Mouse (Mus musculus): ENCODE results near the gene Pnkd. TPM values are rescaled to one million over a fixed set of nuclear protein-coding genes. Genes with fewer than 3 reads are reported as not detected.

The Pnkd gene
- polyA plus RNA-seq, 1 experiment from 2014 or later: 169 TPM

GRCm38 (mm10) chr1:74288327-74288726 is 3.6 kb downstream of the Pnkd start:
- DNase-seq (ENCODE audit: low spot score): no peak
- TF ChIP-seq CTCF (IDR thresholded peaks at IDR 0.05; ENCODE audit: low read depth): no peak
- Histone ChIP-seq H3K36me3 (ENCODE audit: insufficient read depth, low read length) (peaks cover 34% of the 10 kb centered on the region), H3K4me1 (replicated peaks; ENCODE audit: insufficient read depth, low read length) (peaks cover 10% of the 10 kb centered on the region), H3K4me3 (replicated peaks; ENCODE audit: low read depth, low read length) (no peak overlapping the region), H3K27me3 (ENCODE audit: insufficient read depth, low read length) (no peaks in the 10 kb centered on the region), H3K27ac (no peak overlapping the region), H3K4me2 (ENCODE audit: low read length) (no peak overlapping the region), H3K9me3 (replicated peaks; ENCODE audit: low read length) (no peaks in the 10 kb centered on the region), H3K9ac (ENCODE audit: low read depth, low read length) (no peak overlapping the region)
- WGBS: 83% methylated on average over 4 of the region's 4 CpGs
- ATAC-seq (replicated peaks; ENCODE audit: low FRiP score, low read depth): no peak

GRCm38 (mm10) chr1:74289248-74289647 is 4.5 kb downstream of the Pnkd start:
- WGBS: 78% methylated on average over 9 of the region's 9 CpGs
- no peak overlapping the region for H3K4me2 ChIP-seq (ENCODE audit: low read length)
- no peak overlapping the region for H3K27ac ChIP-seq
- no peak overlapping the region for H3K4me3 ChIP-seq (replicated peaks; ENCODE audit: low read depth, low read length)
- ATAC-seq (replicated peaks; ENCODE audit: low FRiP score, low read depth): no peak
- peaks cover 10% of the 10 kb centered on the region for H3K4me1 ChIP-seq (replicated peaks; ENCODE audit: insufficient read depth, low read length)
- no peak for TF ChIP-seq CTCF (IDR thresholded peaks at IDR 0.05; ENCODE audit: low read depth)
- H3K27me3 ChIP-seq (ENCODE audit: insufficient read depth, low read length): no peaks in the 10 kb centered on the region
- no peak overlapping the region for H3K9ac ChIP-seq (ENCODE audit: low read depth, low read length)
- H3K9me3 ChIP-seq (replicated peaks; ENCODE audit: low read length): no peaks in the 10 kb centered on the region
- peaks cover 34% of the 10 kb centered on the region for H3K36me3 ChIP-seq (ENCODE audit: insufficient read depth, low read length)
- DNase-seq (ENCODE audit: low spot score): no peak

GRCm38 (mm10) chr1:74289740-74290139 is 5.0 kb downstream of the Pnkd start:
- no peak for ATAC-seq (replicated peaks; ENCODE audit: low FRiP score, low read depth)
- WGBS: 73% methylated on average over 2 of the region's 2 CpGs

GRCm38 (mm10) chr1:74290141-74290540 is 5.4 kb downstream of the Pnkd start:
- no peak for TF ChIP-seq CTCF (IDR thresholded peaks at IDR 0.05; ENCODE audit: low read depth)
- Histone ChIP-seq H3K27ac (0 out of 2 replicates have a peak overlapping the region, but pooled peaks have one; percentile 8), H3K4me1 (replicated peaks; ENCODE audit: insufficient read depth, low read length) (peaks cover 16% of the 10 kb centered on the region), H3K36me3 (ENCODE audit: insufficient read depth, low read length) (peaks cover 34% of the 10 kb centered on the region), H3K4me3 (replicated peaks; ENCODE audit: low read depth, low read length) (no peak overlapping the region), H3K4me2 (ENCODE audit: low read length) (no peak overlapping the region), H3K27me3 (ENCODE audit: insufficient read depth, low read length) (no peaks in the 10 kb centered on the region), H3K9me3 (replicated peaks; ENCODE audit: low read length) (no peaks in the 10 kb centered on the region), H3K9ac (ENCODE audit: low read depth, low read length) (no peak overlapping the region)
- no peak for DNase-seq (ENCODE audit: low spot score)
- 93% methylated on average over 5 of the region's 5 CpGs for WGBS
- no peak for ATAC-seq (replicated peaks; ENCODE audit: low FRiP score, low read depth)

More at GRCm38 (mm10) chr1:74289740-74290139, 5.0 kb downstream of the Pnkd start:
- Histone ChIP-seq H3K36me3 (ENCODE audit: insufficient read depth, low read length) (peaks cover 34% of the 10 kb centered on the region), H3K4me3 (replicated peaks; ENCODE audit: low read depth, low read length) (no peak overlapping the region), H3K4me1 (replicated peaks; ENCODE audit: insufficient read depth, low read length) (peaks cover 12% of the 10 kb centered on the region), H3K27ac (0 out of 2 replicates have a peak overlapping the region, but pooled peaks have one; percentile 8), H3K27me3 (ENCODE audit: insufficient read depth, low read length) (no peaks in the 10 kb centered on the region), H3K9ac (ENCODE audit: low read depth, low read length) (no peak overlapping the region), H3K9me3 (replicated peaks; ENCODE audit: low read length) (no peaks in the 10 kb centered on the region), H3K4me2 (ENCODE audit: low read length) (no peak overlapping the region)
- DNase-seq (ENCODE audit: low spot score): no peak
- no peak for TF ChIP-seq CTCF (IDR thresholded peaks at IDR 0.05; ENCODE audit: low read depth)

GRCm38 (mm10) chr1:74292331-74293020 is 7.7 kb downstream of the Pnkd start:
- Histone ChIP-seq H3K27ac (no peak overlapping the region), H3K9me3 (replicated peaks; ENCODE audit: low read length) (no peaks in the 10 kb centered on the region), H3K27me3 (ENCODE audit: insufficient read depth, low read length) (no peaks in the 10 kb centered on the region), H3K4me3 (replicated peaks; ENCODE audit: low read depth, low read length) (no peak overlapping the region), H3K4me2 (ENCODE audit: low read length) (no peak overlapping the region), H3K4me1 (replicated peaks; ENCODE audit: insufficient read depth, low read length) (peaks cover 29% of the 10 kb centered on the region), H3K9ac (ENCODE audit: low read depth, low read length) (no peak overlapping the region), H3K36me3 (ENCODE audit: insufficient read depth, low read length) (peaks cover 34% of the 10 kb centered on the region)
- no peak for TF ChIP-seq CTCF (IDR thresholded peaks at IDR 0.05; ENCODE audit: low read depth)
- 85% methylated on average over 11 of the region's 11 CpGs for WGBS
- ATAC-seq (replicated peaks; ENCODE audit: low FRiP score, low read depth) (no peak), DNase-seq (ENCODE audit: low spot score) (no peak)

- no peaks in the 10 kb centered on the region for H3K9me3 ChIP-seq (replicated peaks; ENCODE audit: low read length)
- H3K27me3 ChIP-seq (ENCODE audit: insufficient read depth, low read length): no peaks in the 10 kb centered on the region
- peaks cover 32% of the 10 kb centered on the region for H3K36me3 ChIP-seq (ENCODE audit: insufficient read depth, low read length)
- H3K27ac ChIP-seq: no peak overlapping the region
- 79% methylated on average over 8 of the region's 8 CpGs for WGBS
- TF ChIP-seq CTCF (IDR thresholded peaks at IDR 0.05; ENCODE audit: low read depth): no peak
- H3K4me3 ChIP-seq (replicated peaks; ENCODE audit: low read depth, low read length): no peak overlapping the region
- DNase-seq (ENCODE audit: low spot score) (no peak), ATAC-seq (replicated peaks; ENCODE audit: low FRiP score, low read depth) (no peak)
- H3K9ac ChIP-seq (ENCODE audit: low read depth, low read length): no peak overlapping the region
- H3K4me1 ChIP-seq (replicated peaks; ENCODE audit: insufficient read depth, low read length): peaks cover 33% of the 10 kb centered on the region
- H3K4me2 ChIP-seq (ENCODE audit: low read length): no peak overlapping the region
These were observed 8.7 kb downstream of the Pnkd start for GRCm38 (mm10) chr1:74293306-74293960.

Data from kidney, postnatal 0 days (tissue).